Comparison of ENCODE assay signal across 8 mouse cellular contexts in the genomic region with DNA sequence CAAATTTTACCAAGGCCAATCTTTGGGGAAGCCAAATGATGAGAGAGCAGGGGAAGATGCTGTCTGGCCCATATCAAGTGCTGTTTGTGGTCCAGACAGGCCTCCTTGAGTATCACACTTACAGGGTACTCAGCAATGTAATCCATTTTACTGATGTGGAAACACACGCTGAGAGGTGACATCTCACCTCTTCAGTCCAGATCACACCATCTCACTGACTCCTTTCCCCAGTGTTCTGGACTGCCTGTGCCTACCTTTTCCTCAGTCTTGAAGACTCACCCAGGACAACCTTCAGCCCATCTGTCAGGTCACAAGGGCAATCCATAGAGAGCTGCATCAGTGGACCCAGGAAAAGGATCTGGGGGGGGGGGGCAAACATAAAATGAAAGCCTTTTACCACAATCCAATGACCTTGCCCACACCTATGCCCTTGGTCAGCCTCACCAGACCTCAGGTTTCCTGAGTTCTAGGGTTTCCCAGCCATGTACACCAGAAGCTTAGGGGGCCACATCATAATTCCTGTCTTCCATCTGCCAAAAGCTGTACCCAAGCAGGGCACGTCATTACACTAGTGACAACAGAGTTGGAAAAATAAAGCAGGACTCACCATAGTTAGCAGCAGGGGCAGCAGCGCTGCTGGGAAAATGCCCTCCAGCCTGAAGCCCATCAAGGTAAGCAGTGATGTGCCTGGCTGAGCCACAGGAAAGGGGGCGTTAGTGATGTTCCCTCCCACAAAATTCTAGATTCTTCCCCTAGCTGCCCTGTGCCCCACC. TPM values are rescaled to one million over a fixed set of nuclear protein-coding genes. Genes with fewer than 3 reads are reported as not detected.
A peak's percentile ranks its signal among the peaks of the same experiment; 100 is the strongest.
DNase-seq lines count a peak whose midpoint lies in the region; ATAC-seq and TF ChIP-seq lines count a peak whose summit lies in the region.

No protein-coding gene starts in this region.

- TF ChIP-seq EP300 in ES-Bruce4 (IDR thresholded peaks at IDR 0.05; ENCODE audit: insufficient read depth, low read depth, low read length), result no peak

- peaks cover 10% of the 10 kb centered on the region; the same call in 1 of the 2 replicates for H3K79me2 ChIP-seq in macrophage (ENCODE audit: inconsistent target)

- 52% methylated on average over 4 of the region's 4 CpGs for WGBS in macrophage (ENCODE audit: missing documents)

- H3K27ac ChIP-seq in ES-Bruce4 (ENCODE audit: insufficient read depth, low read length), result no peak overlapping the region
- peak overlapping the region; percentile 22; the same call in 1 of the 2 replicates for H3K27ac ChIP-seq in macrophage

- H3K9me3 ChIP-seq in ES-Bruce4 (replicated peaks; ENCODE audit: control insufficient read depth, insufficient read depth, low read length, poor library complexity, severe bottlenecking), result no peaks in the 10 kb centered on the region

- H3K4me1 ChIP-seq in ES-Bruce4 (ENCODE audit: control insufficient read depth, insufficient read depth, low read length), result no peaks in the 10 kb centered on the region

- H3K27me3 ChIP-seq in ES-Bruce4 (ENCODE audit: control insufficient read depth, insufficient read depth, low read length, poor library complexity, severe bottlenecking), result no peaks in the 10 kb centered on the region

- H3K9ac ChIP-seq in ES-Bruce4 (ENCODE audit: low read depth, poor library complexity, severe bottlenecking), result peak overlapping the region; percentile 82

- H3K36me3 ChIP-seq in ES-Bruce4 (ENCODE audit: control insufficient read depth, insufficient read depth, low read length, poor library complexity, severe bottlenecking), result peaks cover 8% of the 10 kb centered on the region
- H3K36me3 ChIP-seq in macrophage (ENCODE audit: inconsistent target), result peaks cover 15% of the 10 kb centered on the region; the same call in 1 of the 2 replicates

- H3K4me3 ChIP-seq in ES-Bruce4 (ENCODE audit: low read depth, low read length) (peak overlapping the region; percentile 95), macrophage (ENCODE audit: inconsistent target) (peak overlapping the region; percentile 69)

- no peak for TF ChIP-seq POLR2A in ES-Bruce4 (IDR thresholded peaks at IDR 0.05; ENCODE audit: insufficient read depth, low read length)

- ATAC-seq in frontal cortex, adult (ENCODE audit: low TSS enrichment), result peak; percentile 4; the same call in 1 of the 2 replicates
- peak; percentile 5 for ATAC-seq in granulocyte monocyte progenitor cell, adult 5-6 weeks (replicated peaks; ENCODE audit: poor library complexity, severe bottlenecking)

- TF ChIP-seq CTCF in ES-Bruce4 (IDR thresholded peaks at IDR 0.05; ENCODE audit: low read depth, low read length), result no peak

- no peak for DNase-seq in frontal cortex, postnatal 14 days (ENCODE audit: low spot score in 2 of 2)
- no peak for DNase-seq in spleen, postnatal 14 days (ENCODE audit: low spot score in 2 of 2)
- DNase-seq in adrenal gland, adult 2 months, result no peak
- DNase-seq in testis, postnatal 14 days (ENCODE audit: low spot score), result no peak

RNA-seq across cellular contexts. Expression of a gene that starts 0.8 kb away (rescaled TPM):
- polyA plus RNA-seq in ES-Bruce4 (2011; ENCODE audit: insufficient read depth, insufficient read length, low read depth, missing spikeins), result 32.7 and 34.4 TPM in 2 replicates
- total RNA-seq in granulocyte monocyte progenitor cell, adult 5-6 weeks (2014; fragmentation: Nextera tagmentation), result 30.4 and 40.9 TPM in 2 replicates
- total RNA-seq in granulocyte monocyte progenitor cell, adult 5-6 weeks (2017), result 19.6 and 28.2 TPM in 2 replicates
- total RNA-seq in macrophage (2018; cell fraction: chromatin; rRNA removed), result 10 to 100 TPM in 15 of 26 experiments, 1 to 10 TPM in 11; 3.0 to 22.1 (median 11.4) TPM
- 10 to 100 TPM; 14.6 to 30.9 (median 21.5) TPM for total RNA-seq in macrophage (2018; cell fraction: cytosol; rRNA removed)
- total RNA-seq in macrophage (2018; cell fraction: nucleus; rRNA removed), result 10 to 100 TPM; 13.7 to 33.1 (median 17.1) TPM
- polyA plus RNA-seq in macrophage (2018), result 11.3 to 29.4 TPM (median 20.2 TPM) in 3 replicates
- 10 to 100 TPM; 34.8 to 44.2 TPM for total RNA-seq in adrenal gland, adult 2 months (2021)
- polyA plus RNA-seq in adrenal gland, adult 2 months (2012; rRNA removed), result 125 and 141 TPM in 2 replicates

RNA-seq across cellular contexts. Expression of a gene that starts 9.1 kb away (rescaled TPM):
- polyA plus RNA-seq in ES-Bruce4 (2011; ENCODE audit: insufficient read depth, insufficient read length, low read depth, missing spikeins), result 13.5 and 15.3 TPM in 2 replicates
- 2.6 and 3.5 TPM in 2 replicates for total RNA-seq in granulocyte monocyte progenitor cell, adult 5-6 weeks (2014; fragmentation: Nextera tagmentation)
- total RNA-seq in granulocyte monocyte progenitor cell, adult 5-6 weeks (2017), result 1.8 and 3.7 TPM in 2 replicates
- 1 to 10 TPM in 7 of 26 experiments, under 1 TPM in 10, not detected in 9; 0.22 to 3.8 (median 0.82) TPM for total RNA-seq in macrophage (2018; cell fraction: chromatin; rRNA removed)
- total RNA-seq in macrophage (2018; cell fraction: cytosol; rRNA removed), result 1 to 10 TPM in 9 of 26 experiments, under 1 TPM in 11, not detected in 6; 0.03 to 2.1 (median 0.93) TPM
- total RNA-seq in macrophage (2018; cell fraction: nucleus; rRNA removed), result 1 to 10 TPM in 10 of 26 experiments, under 1 TPM in 8, not detected in 8; 0.14 to 5.4 (median 1.1) TPM
- 0.61 to 2.0 TPM (median 1.0 TPM) in 3 replicates for polyA plus RNA-seq in macrophage (2018)
- 1 to 10 TPM; 3.3 to 6.7 TPM for total RNA-seq in adrenal gland, adult 2 months (2021)
- polyA plus RNA-seq in adrenal gland, adult 2 months (2012; rRNA removed), result 17.1 and 22.1 TPM in 2 replicates
